Mouse (Mus musculus): ENCODE measurements around the gene Treml4. TPM values are rescaled to one million over a fixed set of nuclear protein-coding genes. Genes with fewer than 3 reads are reported as not detected.

Gene Treml4
- polyA plus RNA-seq, 1 experiment from 2014 or later: 0.53 TPM

- H3K27me3 ChIP-seq (ENCODE audit: control insufficient read depth, insufficient read depth, low read length): no peaks in the 10 kb centered on the region
- no peaks in the 10 kb centered on the region for H3K4me1 ChIP-seq (ENCODE audit: control insufficient read depth in 2 of 2, insufficient read depth in 2 of 2, low read length in 2 of 2)
- no peak overlapping the region for H3K4me2 ChIP-seq (ENCODE audit: low read length)
- no peaks in the 10 kb centered on the region for H3K9me3 ChIP-seq (ENCODE audit: control insufficient read depth, low read length)
- no peak overlapping the region for H3K4me3 ChIP-seq (ENCODE audit: control insufficient read depth in 1 of 2, insufficient read depth in 1 of 2, low read depth in 1 of 2, low read length in 2 of 2)
- no peak overlapping the region for H3K9ac ChIP-seq (ENCODE audit: low read length)
- ATAC-seq (ENCODE audit: insufficient number of reproducible peaks, insufficient read depth, low FRiP score, low read depth): no peak
- 86% methylated on average over 8 of the region's 8 CpGs for WGBS
- H3K36me3 ChIP-seq (ENCODE audit: control insufficient read depth, insufficient read depth, low read length): no peaks in the 10 kb centered on the region
- no peak overlapping the region for H3K27ac ChIP-seq (replicated peaks in 1 of 2; ENCODE audit: control insufficient read depth in 1 of 2, insufficient read depth in 1 of 2, low read depth in 2 of 2, low read length in 2 of 2)
Measured at GRCm38 (mm10) chr17:48237621-48238020, 26.5 kb upstream of the Treml4 start.

- H3K9ac ChIP-seq (ENCODE audit: low read length): no peak within 1 kb of the TSS
- 79% methylated on average over 11 of the region's 11 CpGs for WGBS
- ATAC-seq (ENCODE audit: insufficient number of reproducible peaks, insufficient read depth, low FRiP score, low read depth): no peak
Measured at GRCm38 (mm10) chr17:48247221-48247928, 16.7 kb upstream of the Treml4 start, which contains the start of gene Trem3. Gene Trem3, plus strand, starts transcription at chr17:48247777.

DNA sequence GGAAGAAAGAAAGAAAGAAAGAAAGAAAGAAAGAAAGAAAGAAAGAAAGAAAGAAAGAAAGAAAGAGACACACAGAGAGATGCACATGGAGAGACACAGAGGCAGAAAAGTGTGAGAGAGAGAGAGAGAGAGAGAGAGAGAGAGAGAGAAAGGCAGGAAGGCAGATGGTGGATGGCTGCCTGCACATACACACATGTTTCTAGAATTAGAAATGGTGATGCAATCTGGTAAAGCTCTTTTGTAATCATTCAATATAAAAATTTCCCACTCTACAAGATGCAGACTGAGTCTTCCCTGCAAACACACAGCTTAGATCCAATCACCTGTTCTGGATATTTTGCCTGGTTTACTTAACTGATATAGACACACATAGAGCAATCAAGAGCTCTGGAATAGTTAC is 15.1 kb upstream of the Treml4 start:
- no peaks in the 10 kb centered on the region for H3K4me1 ChIP-seq (ENCODE audit: control insufficient read depth in 2 of 2, insufficient read depth in 2 of 2, low read length in 2 of 2)
- H3K4me3 ChIP-seq (ENCODE audit: control insufficient read depth in 1 of 2, insufficient read depth in 1 of 2, low read depth in 1 of 2, low read length in 2 of 2): no peak overlapping the region
- no peak overlapping the region for H3K27ac ChIP-seq (replicated peaks in 1 of 2; ENCODE audit: control insufficient read depth in 1 of 2, insufficient read depth in 1 of 2, low read depth in 2 of 2, low read length in 2 of 2)
- H3K9ac ChIP-seq (ENCODE audit: low read length): no peak overlapping the region
- H3K27me3 ChIP-seq (ENCODE audit: control insufficient read depth, insufficient read depth, low read length): no peaks in the 10 kb centered on the region
- H3K36me3 ChIP-seq (ENCODE audit: control insufficient read depth, insufficient read depth, low read length): no peaks in the 10 kb centered on the region
- no peak for ATAC-seq (ENCODE audit: insufficient number of reproducible peaks, insufficient read depth, low FRiP score, low read depth)
- H3K9me3 ChIP-seq (ENCODE audit: control insufficient read depth, low read length): no peaks in the 10 kb centered on the region
- no peak overlapping the region for H3K4me2 ChIP-seq (ENCODE audit: low read length)

More at GRCm38 (mm10) chr17:48247221-48247928, 16.7 kb upstream of the Treml4 start, which contains the start of gene Trem3:
- Histone ChIP-seq H3K36me3 (ENCODE audit: control insufficient read depth, insufficient read depth, low read length) (no peaks in the 10 kb centered on the region), H3K4me2 (ENCODE audit: low read length) (no peak within 1 kb of the TSS), H3K27me3 (ENCODE audit: control insufficient read depth, insufficient read depth, low read length) (no peaks in the 10 kb centered on the region), H3K27ac (replicated peaks in 1 of 2; ENCODE audit: control insufficient read depth in 1 of 2, insufficient read depth in 1 of 2, low read depth in 2 of 2, low read length in 2 of 2) (no peak within 1 kb of the TSS), H3K4me1 (ENCODE audit: control insufficient read depth in 2 of 2, insufficient read depth in 2 of 2, low read length in 2 of 2) (no peaks in the 10 kb centered on the region), H3K4me3 (ENCODE audit: control insufficient read depth in 1 of 2, insufficient read depth in 1 of 2, low read depth in 1 of 2, low read length in 2 of 2) (no peak within 1 kb of the TSS), H3K9me3 (ENCODE audit: control insufficient read depth, low read length) (no peaks in the 10 kb centered on the region)

DNA sequence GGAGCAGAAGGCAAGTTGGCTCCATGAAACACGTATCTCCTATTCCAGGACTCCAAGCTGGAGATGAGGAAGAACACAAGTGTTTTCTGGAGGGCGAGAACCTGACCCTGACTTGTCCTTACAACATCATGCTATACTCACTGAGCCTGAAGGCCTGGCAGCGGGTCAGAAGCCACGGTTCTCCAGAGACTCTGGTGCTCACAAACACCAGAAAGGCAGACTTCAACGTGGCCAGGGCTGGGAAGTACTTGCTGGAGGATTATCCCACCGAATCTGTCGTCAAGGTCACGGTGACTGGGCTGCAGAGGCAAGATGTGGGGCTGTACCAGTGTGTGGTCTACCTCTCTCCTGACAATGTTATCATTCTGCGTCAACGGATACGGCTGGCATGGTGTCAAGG is 14.6 kb upstream of the Treml4 start:
- ATAC-seq (ENCODE audit: insufficient number of reproducible peaks, insufficient read depth, low FRiP score, low read depth): no peak
- H3K9me3 ChIP-seq (ENCODE audit: control insufficient read depth, low read length): no peaks in the 10 kb centered on the region
- 72% methylated on average over 11 of the region's 11 CpGs for WGBS

GRCm38 (mm10) chr17:48250631-48251030 is 13.5 kb upstream of the Treml4 start:
- no peak for ATAC-seq (ENCODE audit: insufficient number of reproducible peaks, insufficient read depth, low FRiP score, low read depth)
- no peak overlapping the region for H3K4me3 ChIP-seq (ENCODE audit: control insufficient read depth in 1 of 2, insufficient read depth in 1 of 2, low read depth in 1 of 2, low read length in 2 of 2)
- 82% methylated on average over 7 of the region's 7 CpGs for WGBS
- H3K27me3 ChIP-seq (ENCODE audit: control insufficient read depth, insufficient read depth, low read length): no peaks in the 10 kb centered on the region
- H3K27ac ChIP-seq (replicated peaks in 1 of 2; ENCODE audit: control insufficient read depth in 1 of 2, insufficient read depth in 1 of 2, low read depth in 2 of 2, low read length in 2 of 2): no peak overlapping the region
- H3K4me2 ChIP-seq (ENCODE audit: low read length): no peak overlapping the region
- no peaks in the 10 kb centered on the region for H3K9me3 ChIP-seq (ENCODE audit: control insufficient read depth, low read length)
- H3K36me3 ChIP-seq (ENCODE audit: control insufficient read depth, insufficient read depth, low read length): no peaks in the 10 kb centered on the region
- no peak overlapping the region for H3K9ac ChIP-seq (ENCODE audit: low read length)
- no peaks in the 10 kb centered on the region for H3K4me1 ChIP-seq (ENCODE audit: control insufficient read depth in 2 of 2, insufficient read depth in 2 of 2, low read length in 2 of 2)

More for the DNA sequence above, 14.6 kb upstream of the Treml4 start:
- H3K4me2 ChIP-seq (ENCODE audit: low read length): no peak overlapping the region
- no peak overlapping the region for H3K27ac ChIP-seq (replicated peaks in 1 of 2; ENCODE audit: control insufficient read depth in 1 of 2, insufficient read depth in 1 of 2, low read depth in 2 of 2, low read length in 2 of 2)
- H3K36me3 ChIP-seq (ENCODE audit: control insufficient read depth, insufficient read depth, low read length): no peaks in the 10 kb centered on the region
- H3K4me1 ChIP-seq (ENCODE audit: control insufficient read depth in 2 of 2, insufficient read depth in 2 of 2, low read length in 2 of 2): no peaks in the 10 kb centered on the region
- H3K9ac ChIP-seq (ENCODE audit: low read length): no peak overlapping the region
- no peaks in the 10 kb centered on the region for H3K27me3 ChIP-seq (ENCODE audit: control insufficient read depth, insufficient read depth, low read length)
- no peak overlapping the region for H3K4me3 ChIP-seq (ENCODE audit: control insufficient read depth in 1 of 2, insufficient read depth in 1 of 2, low read depth in 1 of 2, low read length in 2 of 2)

GRCm38 (mm10) chr17:48256575-48256974 is 7.5 kb upstream of the Treml4 start:
- Histone ChIP-seq H3K9me3 (ENCODE audit: control insufficient read depth, low read length) (peaks cover 13% of the 10 kb centered on the region; the same call in 1 of the 2 replicates), H3K9ac (ENCODE audit: low read length) (no peak overlapping the region), H3K4me3 (ENCODE audit: control insufficient read depth in 1 of 2, insufficient read depth in 1 of 2, low read depth in 1 of 2, low read length in 2 of 2) (no peak overlapping the region), H3K4me1 (ENCODE audit: control insufficient read depth in 2 of 2, insufficient read depth in 2 of 2, low read length in 2 of 2) (no peaks in the 10 kb centered on the region), H3K4me2 (ENCODE audit: low read length) (no peak overlapping the region), H3K27ac (replicated peaks in 1 of 2; ENCODE audit: control insufficient read depth in 1 of 2, insufficient read depth in 1 of 2, low read depth in 2 of 2, low read length in 2 of 2) (no peak overlapping the region), H3K36me3 (ENCODE audit: control insufficient read depth, insufficient read depth, low read length) (no peaks in the 10 kb centered on the region), H3K27me3 (ENCODE audit: control insufficient read depth, insufficient read depth, low read length) (no peaks in the 10 kb centered on the region)
- no peak for ATAC-seq (ENCODE audit: insufficient number of reproducible peaks, insufficient read depth, low FRiP score, low read depth)

DNA sequence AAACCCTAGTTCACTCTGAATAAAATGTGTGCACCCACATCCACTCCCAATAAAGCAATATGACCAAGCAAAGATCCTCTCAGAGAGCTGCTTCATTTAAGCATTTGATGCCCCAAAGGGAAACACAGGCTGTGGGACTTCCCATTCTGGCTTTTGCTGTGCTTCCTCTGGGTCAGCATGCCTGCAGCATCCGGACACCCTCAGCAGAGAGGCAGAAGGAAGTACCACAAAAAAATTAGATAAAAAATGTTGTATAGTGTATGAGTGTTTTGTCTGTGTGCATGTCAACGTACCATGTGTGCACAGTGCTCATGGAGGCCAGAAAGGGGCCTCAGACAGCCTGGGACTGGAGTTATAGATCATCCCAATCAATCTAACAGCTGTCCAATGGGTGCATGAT is 2.2 kb upstream of the Treml4 start:
- no peak for ATAC-seq (ENCODE audit: insufficient number of reproducible peaks, insufficient read depth, low FRiP score, low read depth)
- no peak overlapping the region for H3K4me3 ChIP-seq (ENCODE audit: control insufficient read depth in 1 of 2, insufficient read depth in 1 of 2, low read depth in 1 of 2, low read length in 2 of 2)
- 64% methylated on average over 2 of the region's 2 CpGs for WGBS
- peaks cover 13% of the 10 kb centered on the region; the same call in 1 of the 2 replicates for H3K9me3 ChIP-seq (ENCODE audit: control insufficient read depth, low read length)
- H3K27me3 ChIP-seq (ENCODE audit: control insufficient read depth, insufficient read depth, low read length): no peaks in the 10 kb centered on the region
- no peaks in the 10 kb centered on the region for H3K36me3 ChIP-seq (ENCODE audit: control insufficient read depth, insufficient read depth, low read length)
- H3K4me1 ChIP-seq (ENCODE audit: control insufficient read depth in 2 of 2, insufficient read depth in 2 of 2, low read length in 2 of 2): no peaks in the 10 kb centered on the region
- no peak overlapping the region for H3K4me2 ChIP-seq (ENCODE audit: low read length)
- H3K27ac ChIP-seq (replicated peaks in 1 of 2; ENCODE audit: control insufficient read depth in 1 of 2, insufficient read depth in 1 of 2, low read depth in 2 of 2, low read length in 2 of 2): no peak overlapping the region
- H3K9ac ChIP-seq (ENCODE audit: low read length): no peak overlapping the region

- H3K9ac ChIP-seq (ENCODE audit: low read length): no peak overlapping the region
- no peak overlapping the region for H3K4me2 ChIP-seq (ENCODE audit: low read length)
- H3K4me1 ChIP-seq (ENCODE audit: control insufficient read depth in 2 of 2, insufficient read depth in 2 of 2, low read length in 2 of 2): no peaks in the 10 kb centered on the region
- no peak overlapping the region for H3K4me3 ChIP-seq (ENCODE audit: control insufficient read depth in 1 of 2, insufficient read depth in 1 of 2, low read depth in 1 of 2, low read length in 2 of 2)
- H3K36me3 ChIP-seq (ENCODE audit: control insufficient read depth, insufficient read depth, low read length): no peaks in the 10 kb centered on the region
- H3K27me3 ChIP-seq (ENCODE audit: control insufficient read depth, insufficient read depth, low read length): no peaks in the 10 kb centered on the region
- no peak overlapping the region for H3K27ac ChIP-seq (replicated peaks in 1 of 2; ENCODE audit: control insufficient read depth in 1 of 2, insufficient read depth in 1 of 2, low read depth in 2 of 2, low read length in 2 of 2)
- WGBS: 79% methylated on average over 7 of the region's 7 CpGs
- H3K9me3 ChIP-seq (ENCODE audit: control insufficient read depth, low read length): peaks cover 5% of the 10 kb centered on the region; the same call in 1 of the 2 replicates
- ATAC-seq (ENCODE audit: insufficient number of reproducible peaks, insufficient read depth, low FRiP score, low read depth): no peak
Measured at GRCm38 (mm10) chr17:48264662-48265061, 567 bp downstream of the Treml4 start.

All from heart, embryonic 14.5 days (tissue).